Mouse (Mus musculus) CD4-positive helper T cell, adult 2 months (primary cell): ENCODE data around the gene Raet1e.
"Not testable (repeated sequence)": the region's sequence is repeated elsewhere in the genome, so short reads cannot be mapped to it uniquely, and the experiment has no call there.

ENCODE experiments used
- DNase-seq: peaks from one replicate; pipeline ENCODE4 v3.0.0-alpha.2; 2012; ENCODE audit warnings: low read depth, missing footprints, low spot score

The Raet1e gene

DNA sequence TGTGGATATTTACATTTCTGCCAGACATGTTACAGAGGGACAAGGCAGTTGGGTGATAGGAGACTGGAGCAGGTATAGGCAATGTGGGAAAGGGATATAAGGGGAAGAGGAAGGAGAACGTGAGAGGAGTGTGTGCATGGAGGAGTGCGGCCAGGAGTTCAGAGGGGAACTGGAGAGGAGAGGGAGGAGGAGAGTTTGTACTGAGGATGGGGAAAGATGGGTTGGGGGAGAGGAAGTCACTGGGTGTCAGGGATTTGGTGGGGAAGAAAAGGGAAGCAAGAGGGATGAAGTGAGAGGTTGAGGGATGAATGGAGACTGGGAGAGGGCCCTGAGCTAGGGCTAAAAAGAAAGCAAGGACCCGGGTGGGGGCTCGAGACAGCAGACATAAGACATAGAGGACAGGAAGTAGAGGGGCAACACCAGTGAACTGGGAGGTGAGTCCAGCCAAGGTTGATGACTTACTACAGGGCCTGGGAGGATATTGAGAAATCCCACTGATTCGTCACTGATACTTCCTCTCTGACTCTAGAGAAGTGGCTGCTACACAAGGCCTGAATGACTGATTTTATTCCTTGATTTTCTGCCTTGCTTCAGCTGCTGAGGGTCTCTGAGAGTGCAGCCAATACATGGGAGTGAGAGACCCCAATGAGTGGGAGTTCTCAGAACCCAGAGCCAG lies 7.1 kb downstream of the Raet1e start:
- DNase-seq = not testable (repeated sequence)

DNA sequence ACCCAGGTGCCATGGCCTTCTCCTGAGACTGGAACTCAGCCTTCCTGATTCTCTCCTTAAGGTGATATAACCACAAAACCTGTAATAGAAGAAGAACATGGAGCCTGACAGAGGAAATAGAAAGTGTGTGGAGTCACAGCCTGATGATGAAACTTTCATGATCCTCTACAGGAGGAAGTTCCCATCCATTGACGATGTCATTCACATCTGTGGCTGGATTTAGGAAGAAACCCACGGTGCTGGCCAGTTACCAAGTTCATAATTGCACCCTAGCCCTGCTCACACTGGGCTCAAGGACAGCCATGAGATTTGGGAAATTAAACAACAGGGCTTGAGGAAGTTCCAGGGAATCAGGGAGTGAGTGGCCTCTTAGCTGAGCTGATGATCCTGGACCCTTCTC lies 7.7 kb downstream of the Raet1e start:
- not testable (repeated sequence) for DNase-seq

DNA sequence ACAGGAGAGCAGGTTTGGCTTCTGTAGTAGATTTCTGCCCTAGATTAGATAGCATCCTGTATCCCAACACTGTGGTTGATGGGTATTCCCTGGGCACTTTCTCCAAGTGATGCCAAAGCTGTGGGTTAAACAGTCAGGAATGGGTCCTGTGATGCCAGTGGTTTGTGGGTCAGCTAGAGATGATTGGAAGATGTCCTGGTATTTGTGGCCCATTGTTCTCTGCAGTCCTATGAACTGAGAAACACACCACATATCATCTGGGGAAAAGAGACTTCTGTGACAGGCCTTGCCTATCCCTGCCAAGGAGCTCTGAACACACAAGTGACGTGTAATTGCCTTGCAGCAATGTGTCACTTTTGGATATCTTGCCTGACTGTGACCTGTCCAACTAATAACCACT lies 8.7 kb downstream of the Raet1e start:
- DNase-seq = not testable (repeated sequence)

DNA sequence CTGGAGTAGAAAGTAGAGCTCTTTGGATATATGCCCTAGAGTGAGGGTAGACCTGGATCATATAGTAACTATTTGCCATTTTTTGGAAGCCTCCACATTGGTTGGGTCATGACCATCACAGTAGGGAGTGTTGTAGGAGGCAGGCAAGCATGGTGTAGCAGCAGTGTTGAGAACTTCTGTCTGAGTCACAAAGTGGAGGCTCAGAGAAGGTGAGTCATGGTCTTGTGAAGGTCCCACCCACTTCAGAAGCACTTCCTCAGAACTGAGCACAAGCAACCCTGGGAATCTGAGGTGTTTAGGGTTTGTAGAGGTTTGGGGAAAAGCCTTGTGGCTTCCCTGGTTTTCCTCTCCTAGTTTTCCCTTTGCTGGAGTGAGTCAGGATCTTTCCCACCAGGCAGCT lies 10.7 kb downstream of the Raet1e start:
- not testable (repeated sequence) for DNase-seq

DNA sequence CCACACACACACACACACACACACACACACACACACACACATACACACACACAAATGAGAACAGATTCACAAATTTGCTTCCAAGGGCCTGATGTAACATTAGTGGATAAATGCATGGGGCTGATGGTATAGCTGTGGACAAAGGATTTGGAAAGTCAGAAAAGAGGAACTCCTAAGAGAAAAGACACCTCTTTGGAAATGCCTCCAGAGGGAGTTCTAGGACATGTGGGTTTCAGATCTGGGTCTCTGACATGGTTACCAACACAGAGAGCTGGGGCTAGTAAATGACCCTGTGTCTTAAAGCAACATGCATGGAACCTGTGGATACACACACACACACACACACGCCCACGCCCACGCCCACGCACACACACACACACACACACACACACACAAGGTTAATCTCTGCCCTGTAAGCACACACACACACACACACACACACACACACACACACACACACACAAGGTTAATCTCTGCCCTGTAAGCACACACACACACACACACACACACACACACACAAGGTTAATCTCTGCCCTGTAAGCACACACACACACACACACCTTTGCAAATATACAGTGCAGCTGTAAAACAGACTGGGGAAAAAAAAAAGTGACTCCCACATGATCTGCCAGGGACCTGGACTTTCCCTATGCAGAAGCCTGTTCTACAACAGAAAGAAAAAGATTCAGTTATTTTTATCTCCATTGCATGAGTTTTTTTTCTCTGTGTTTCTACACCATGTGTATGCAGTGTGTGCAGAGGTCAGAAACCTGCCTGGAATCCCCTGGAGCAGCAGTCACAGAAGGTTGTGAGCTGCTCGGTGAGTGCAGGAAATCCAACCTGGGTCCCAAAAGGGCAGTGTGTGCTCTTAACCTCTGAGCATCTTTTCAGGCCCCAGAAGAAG lies 14.3 kb downstream of the Raet1e start:
- not testable (repeated sequence) for DNase-seq

DNA sequence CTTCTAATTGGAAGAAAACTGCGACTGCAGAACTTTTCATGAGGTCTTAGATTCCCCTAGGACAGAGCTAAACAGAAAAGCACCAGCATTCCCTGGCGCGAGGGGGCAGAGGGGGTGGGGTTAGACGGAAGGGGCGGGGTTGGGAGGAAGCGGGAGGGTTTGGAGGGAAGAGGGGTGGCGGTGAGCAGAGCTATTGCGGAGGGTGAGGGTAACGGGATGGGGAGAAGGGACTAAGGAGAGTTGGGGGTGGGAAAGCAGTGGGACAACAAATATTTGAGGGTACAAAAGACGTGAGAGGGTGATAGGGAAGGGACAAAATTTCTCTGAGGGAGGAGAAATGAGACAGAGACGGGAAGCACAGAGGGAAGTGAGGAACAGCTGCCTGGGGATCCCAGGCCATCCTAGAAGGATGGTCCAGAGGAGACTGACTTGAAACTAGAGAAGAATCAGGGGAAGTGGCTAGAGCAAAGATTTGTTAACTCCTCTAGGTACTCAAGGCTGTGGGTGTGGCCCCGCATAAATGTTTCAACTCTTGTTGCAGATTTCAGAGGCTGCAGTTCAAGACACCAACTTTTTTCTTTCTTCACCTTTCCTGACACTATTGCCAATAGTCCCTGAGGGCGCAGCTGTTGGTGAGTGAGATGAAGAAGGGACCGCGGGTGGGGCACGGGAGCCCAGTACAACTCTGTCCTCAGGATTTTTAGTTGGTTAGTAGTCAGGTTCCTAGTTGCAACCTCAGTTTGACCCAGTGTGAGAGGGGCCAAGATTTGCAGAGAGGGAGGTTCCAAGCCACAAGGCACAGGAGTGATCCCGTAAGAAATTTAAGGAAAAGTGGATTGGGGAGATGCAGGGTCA lies 15.2 kb downstream of the Raet1e start:
- DNase-seq = not testable (repeated sequence)

DNA sequence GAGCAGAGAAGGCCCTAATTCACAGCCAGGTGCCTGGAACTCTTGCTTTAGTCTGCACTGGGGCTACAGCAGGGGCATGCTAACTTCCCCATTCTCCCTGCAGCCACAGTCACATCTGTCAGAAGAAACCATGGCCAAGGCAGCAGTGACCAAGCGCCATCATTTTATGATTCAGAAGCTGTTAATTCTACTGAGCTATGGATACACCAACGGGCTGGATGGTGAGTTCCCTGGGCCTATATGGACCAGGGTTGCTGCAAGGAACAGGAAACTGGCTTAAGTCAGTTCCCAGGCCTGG lies 15.8 kb downstream of the Raet1e start:
- not testable (repeated sequence) for DNase-seq

DNA sequence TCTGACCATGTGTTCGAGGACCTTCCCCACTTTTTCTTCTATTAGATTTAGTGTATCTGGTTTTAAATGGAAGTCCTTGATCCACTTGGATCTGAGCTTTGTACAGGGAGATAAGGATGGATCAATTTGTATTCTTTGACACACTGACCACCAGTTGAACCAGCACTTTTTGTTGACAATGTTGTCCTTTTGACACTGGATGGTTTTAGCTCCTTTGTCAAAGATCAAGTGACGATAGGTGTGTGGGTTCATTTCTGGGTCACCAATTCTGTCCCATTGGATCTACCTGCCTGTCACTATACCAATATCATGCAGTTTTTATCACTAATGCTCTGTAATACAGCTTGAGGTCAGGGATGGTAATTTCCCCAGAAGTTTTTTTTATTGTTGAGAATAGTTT lies 18.1 kb downstream of the Raet1e start:
- DNase-seq = not testable (repeated sequence)

DNA sequence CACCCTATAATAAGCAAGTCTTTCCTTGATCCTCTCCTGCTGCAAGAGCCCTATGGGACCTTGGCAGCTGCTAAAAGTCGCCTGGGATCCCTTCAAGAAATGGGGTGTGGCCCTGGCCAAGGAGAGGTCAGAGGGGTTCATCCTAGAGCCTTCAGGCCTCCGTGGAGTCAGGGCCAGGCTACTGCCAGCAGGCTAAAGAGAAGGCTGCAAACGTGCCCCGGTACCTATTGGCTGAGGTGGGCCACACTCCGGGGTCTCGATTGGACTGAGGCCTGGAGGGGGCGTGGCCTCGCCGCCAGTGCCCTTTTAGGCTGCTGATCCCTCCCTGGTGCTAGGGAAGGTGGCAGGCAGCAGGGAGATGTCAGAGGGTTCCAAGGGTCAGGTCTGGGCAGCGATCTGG lies 32.7 kb downstream of the Raet1e start:
- DNase-seq = not testable (repeated sequence)

DNA sequence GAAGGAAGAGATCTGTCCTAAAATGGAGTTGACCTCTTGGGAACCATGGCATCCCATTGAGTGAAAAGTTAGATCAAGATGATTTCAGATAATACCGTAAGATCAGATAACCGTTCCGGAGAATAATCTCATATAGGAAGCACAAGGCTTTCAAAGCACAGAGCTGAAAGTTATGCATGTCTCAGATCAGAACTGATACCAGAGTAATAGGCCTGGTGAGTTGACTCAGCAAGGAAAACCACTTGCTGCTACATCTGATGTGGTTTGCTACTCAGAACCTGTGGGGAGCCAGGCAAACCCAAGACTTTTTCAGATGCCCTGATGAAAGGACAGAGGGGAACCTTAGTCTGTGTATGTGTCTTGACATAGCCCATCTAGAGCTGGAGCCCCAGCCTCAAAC lies 43.0 kb downstream of the Raet1e start:
- DNase-seq = not testable (repeated sequence)

DNA sequence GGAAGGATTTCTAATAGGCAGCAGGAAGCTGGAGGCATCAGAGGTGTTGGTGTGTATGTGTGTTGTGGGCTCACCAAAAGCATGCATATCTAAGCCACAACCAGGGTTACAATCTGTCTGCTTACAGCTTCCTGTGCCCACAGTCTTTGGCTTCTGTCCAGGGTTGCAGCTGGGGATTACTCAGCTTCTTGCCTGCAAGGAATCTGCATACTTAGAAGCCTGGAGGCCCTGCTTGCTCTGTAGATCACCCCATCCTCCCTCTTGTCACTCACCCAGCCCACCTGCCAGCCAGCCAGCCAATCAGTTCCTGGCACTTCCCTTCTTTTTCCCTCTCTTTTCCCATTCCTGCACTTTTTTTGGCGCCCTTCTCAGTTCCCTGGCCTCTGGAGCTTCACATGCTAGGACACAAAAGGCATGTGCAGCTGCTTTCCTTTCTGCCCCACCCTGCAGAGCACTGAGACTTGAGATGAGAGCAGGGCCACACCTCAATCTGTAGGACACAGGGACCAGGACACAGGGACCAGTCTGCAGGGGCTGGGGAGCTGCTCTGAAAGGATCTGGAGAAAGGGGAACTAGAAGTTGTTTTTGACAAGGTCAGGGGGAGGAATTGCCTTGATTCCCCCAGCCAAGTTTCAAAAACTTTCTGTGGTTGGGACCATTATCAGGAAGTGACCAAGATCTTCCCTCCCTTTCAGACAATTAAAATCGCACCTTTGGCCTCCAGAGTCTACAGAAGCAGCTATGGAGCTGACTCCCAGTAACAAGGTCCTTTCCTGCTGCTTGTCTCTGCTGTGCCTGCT lies 44.6 kb downstream of the Raet1e start:
- DNase-seq = not testable (repeated sequence)

DNA sequence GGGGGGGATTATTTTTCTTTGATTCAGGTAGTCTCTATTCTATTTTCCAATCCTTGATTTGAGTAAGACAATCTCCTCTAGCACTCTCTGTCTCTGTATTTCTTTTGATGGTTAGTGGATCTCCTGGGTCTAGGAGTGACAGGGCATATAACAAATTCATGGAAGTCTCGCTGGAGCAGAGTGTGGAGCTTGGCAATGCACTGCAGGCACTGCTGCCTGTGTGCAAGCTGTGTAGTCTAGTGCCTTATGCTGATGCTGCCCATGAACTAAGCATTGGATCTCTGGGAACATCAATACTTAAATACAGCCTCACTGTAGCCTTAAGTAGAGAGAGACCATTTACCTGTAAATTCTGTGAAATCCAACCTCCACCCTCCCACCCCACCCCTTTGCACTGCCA lies 48.1 kb downstream of the Raet1e start:
- DNase-seq = not testable (repeated sequence)

DNA sequence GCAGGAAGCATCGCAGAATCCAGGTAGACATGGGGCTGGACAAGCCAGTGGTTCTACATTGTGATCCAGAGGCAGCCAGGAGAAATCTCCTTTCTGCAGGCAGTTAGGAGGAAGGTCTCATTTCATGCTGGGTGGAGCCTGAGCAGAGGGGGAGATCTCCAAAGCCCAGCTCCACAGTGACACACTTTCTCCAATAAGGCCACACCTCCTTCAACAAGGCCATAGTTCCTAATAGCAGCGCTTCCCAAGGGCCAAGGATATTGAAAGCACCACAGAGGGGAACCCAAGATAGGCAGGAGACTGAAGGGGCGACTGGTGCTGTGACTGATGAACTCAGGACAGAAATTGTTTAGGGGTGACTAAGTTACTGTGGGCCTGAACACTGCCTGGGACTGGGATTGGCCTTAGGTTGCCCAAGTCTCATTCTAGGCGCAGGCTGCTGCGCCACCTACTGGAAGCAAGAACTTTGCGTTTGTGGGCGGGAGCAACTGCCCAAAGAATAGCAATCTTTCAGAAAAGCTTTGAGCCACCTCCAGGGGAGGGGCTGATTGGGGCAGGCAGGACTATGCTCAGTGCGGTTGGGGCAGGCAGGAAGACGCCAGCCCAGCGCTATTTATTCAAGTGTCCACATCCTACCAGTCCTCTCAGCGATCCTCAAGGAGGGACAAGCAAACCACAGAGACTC lies 53.8 kb downstream of the Raet1e start:
- DNase-seq = peak; percentile 42

DNA sequence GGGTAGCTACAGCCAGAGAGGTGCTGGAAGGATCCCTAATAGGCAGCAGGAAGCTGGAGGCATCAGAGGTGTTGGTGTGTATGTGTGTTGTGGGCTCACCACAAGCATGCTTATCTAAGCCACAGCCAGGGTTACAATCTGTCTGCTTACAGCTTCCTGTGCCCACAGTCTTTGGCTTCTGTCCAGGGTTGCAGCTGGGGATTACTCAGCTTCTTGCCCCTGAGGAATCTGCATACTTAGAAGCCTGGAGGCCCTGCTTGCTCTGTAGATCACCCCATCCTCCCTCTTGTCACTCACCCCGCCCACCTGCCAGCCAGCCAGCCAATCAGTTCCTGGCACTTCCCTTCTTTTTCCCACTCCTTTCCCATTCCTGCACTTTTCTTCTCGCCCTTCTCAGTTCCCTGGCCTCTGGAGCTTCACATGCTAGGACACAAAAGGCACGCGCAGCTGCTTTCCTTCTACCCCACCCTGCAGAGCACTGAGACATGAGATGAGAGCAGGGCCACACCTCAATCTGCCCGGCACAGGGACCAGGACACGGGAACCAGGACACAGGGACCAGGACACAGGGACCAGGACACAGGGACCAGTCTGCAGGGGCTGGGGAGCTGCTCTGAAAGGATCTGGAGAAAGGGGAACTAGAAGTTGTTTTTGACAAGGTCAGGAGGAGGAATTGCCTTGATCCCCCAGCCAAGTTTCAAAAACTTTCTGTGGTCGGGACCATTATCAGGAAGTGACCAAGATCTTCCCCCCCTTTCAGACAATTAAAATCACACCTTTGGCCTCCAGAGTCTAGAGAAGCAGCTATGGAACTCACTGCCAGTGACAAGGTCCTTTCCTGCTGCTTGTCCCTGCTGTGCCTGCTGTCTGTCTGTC lies 65.3 kb downstream of the Raet1e start:
- not testable (repeated sequence) for DNase-seq

DNA sequence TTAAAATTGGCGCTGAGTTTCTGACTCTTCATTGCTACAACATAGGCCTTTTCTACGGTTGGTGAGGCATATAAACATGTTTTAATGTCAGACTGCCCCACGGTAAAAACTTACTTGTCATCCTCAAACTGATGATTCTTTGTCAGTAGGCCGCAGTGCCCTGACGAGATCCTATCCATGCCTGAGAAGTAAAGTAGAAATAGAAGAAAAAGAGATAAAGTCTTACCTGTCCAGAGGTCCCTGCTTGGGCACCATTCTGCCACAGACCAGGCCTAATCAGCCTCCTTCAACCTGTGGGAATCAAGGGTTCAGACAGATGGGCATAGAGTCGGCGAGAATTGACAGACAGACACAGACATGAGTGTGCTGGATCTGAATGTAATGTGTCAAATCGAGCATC lies 106.7 kb downstream of the Raet1e start:
- DNase-seq = no peak

DNA sequence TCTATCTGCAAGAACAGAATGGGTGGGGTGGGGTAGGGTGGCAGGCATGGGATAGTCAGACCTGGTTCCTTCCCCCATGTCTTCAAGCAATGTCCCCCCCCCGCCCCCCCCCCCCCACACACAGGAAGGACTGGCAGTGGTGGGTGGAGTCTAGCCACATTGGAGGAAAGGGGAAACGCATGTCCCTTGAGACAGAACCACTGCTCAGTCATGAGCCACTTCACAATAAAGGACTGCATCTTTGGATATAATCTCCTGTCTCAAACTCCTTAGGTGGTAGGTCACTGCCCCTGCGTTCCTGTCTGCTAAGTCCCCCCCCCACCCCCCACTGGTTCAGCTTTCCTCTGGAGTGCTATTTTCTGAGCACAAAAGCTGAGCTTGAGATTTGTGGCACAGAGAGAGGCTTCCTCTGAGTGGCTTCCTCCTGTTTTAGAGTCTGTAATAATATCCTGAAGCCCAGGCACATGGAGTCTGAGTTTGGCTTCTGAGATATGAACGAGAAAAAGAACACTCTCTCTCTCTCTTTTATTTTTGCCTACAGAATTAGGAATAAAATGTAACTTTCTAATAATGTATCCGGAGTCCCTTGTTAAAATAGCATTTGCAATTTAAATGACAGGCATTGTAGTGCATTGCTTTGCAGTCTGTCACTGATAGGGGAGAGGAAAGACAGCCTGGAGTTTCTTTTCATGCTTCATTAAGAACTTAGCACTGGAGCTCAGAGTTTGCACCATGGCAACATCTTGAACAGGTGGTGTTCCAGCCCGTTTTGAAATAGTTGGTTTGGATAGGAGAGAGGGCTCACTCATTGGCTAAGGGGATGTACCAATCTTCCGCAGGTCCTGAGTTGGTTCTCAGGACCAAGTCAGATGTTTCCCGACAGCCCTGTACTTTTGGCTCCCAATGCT lies 112.8 kb downstream of the Raet1e start:
- not testable (repeated sequence) for DNase-seq

DNA sequence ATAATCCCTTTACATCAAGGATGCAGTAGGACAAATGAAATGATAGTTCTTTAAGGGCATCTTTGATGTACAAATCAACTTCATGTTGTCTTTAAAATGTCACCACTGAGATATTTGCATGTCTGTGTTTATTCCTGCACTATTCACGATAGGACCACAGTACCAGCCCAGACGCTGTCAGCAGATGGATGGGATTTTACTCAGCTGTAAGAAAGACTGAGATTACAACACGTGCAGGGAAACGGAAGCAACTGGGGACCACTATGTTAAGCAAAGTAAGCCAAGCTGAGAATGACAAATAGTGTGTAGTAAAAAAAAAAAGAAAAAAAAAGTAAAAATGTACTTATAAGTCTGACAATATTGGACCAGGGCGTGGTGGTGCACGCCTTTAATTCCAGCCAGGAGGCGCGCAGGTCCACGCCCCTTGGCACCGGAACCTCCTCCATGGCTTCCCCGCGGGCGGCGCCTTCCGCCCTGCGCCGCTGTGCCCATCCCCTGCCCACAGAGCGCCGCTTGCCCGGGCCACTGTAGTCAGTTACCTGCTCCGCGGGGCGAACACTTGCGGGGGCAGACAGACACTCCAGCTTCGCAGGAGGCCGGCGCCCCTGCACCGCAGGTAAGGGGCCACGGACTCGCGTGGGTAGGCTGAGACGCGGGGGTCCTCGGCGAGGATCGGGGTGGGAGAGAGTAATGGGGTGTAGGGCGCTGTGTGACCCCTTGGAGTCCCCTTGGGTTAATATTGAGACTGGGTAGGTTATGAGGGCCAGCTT lies 114.7 kb downstream of the Raet1e start:
- DNase-seq = peak; percentile 39
